In genomic region chr3:152550528-152551115, GRCm38 (mm10) we compare ENCODE assay signal across 17 mouse cellular contexts.
"Had no signal": no experiment of that assay in that cellular context is flagged by ENCODE, and none has a peak within 500 bp of the region (broad histone marks: within the 10 kb centered on the region; RNA-seq: fewer than 3 reads in every experiment).

No protein-coding gene starts in this region.

- ATAC-seq: intestine, embryonic 15.5 days; lung, postnatal 0 days had no signal

- DNase-seq: kidney, adult 18-20 months; kidney, postnatal 10 days; kidney, postnatal 4 days; lung, adult 2 months; lung, postnatal 36 days; midbrain, embryonic 14.5 days; right cerebral cortex, postnatal 4 days; thymus, adult 2 months; thymus, postnatal 25 days had no signal

- H3K4me3 ChIP-seq: intestine, embryonic 15.5 days; left cerebral cortex, adult 2 months; limb, embryonic 15.5 days; midbrain, embryonic 10.5 days; myocyte; neural tube, embryonic 15.5 days; stomach, embryonic 15.5 days had no signal

- H3K4me1 ChIP-seq: intestine, embryonic 15.5 days; limb, embryonic 15.5 days; midbrain, embryonic 10.5 days; neural tube, embryonic 15.5 days had no signal

- H3K27ac ChIP-seq: intestine, embryonic 15.5 days; left cerebral cortex, adult 2 months; limb, embryonic 15.5 days; midbrain, embryonic 10.5 days; neural tube, embryonic 15.5 days; stomach, embryonic 15.5 days had no signal
